Mouse (Mus musculus) layer of hippocampus, adult 2 months (tissue): ENCODE results near the gene Sfi1. TPM values are rescaled to one million over a fixed set of nuclear protein-coding genes. Genes with fewer than 3 reads are reported as not detected.
"Not testable (repeated sequence)": the region's sequence is repeated elsewhere in the genome, so short reads cannot be mapped to it uniquely, and the experiment has no call there.

Experiments used
- DNase-seq, 2 experiments: peaks; one replicate each; pipeline ENCODE4 v3.0.0; 2022; ENCODE audit warnings: low spot score in 2 of 2
- H3K27ac ChIP-seq: fragments of 200-600 bp; 2 replicates; pipeline ENCODE4 v1.8.1; 2022
- H3K4me3 ChIP-seq: fragments of 200-600 bp; 2 replicates; pipeline ENCODE4 v1.8.1; 2022; ENCODE audit warnings: mild to moderate bottlenecking
- CTCF ChIP-seq: fragments of 200-600 bp; conservative IDR thresholded peaks from 2 replicates; pipeline ENCODE4 v1.8.1; 2022; ENCODE audit warnings: antibody characterized with exemption, mild to moderate bottlenecking, moderate library complexity
- total RNA-seq, 2 experiments: library from RNA; stranded (reverse); gene quantifications; 2 replicates each; pipeline ENCODE4 v1.2.3; 2021

The Sfi1 gene
- total RNA-seq, 2 experiments from 2014 or later, result 74.8 to 78.6 TPM

DNA sequence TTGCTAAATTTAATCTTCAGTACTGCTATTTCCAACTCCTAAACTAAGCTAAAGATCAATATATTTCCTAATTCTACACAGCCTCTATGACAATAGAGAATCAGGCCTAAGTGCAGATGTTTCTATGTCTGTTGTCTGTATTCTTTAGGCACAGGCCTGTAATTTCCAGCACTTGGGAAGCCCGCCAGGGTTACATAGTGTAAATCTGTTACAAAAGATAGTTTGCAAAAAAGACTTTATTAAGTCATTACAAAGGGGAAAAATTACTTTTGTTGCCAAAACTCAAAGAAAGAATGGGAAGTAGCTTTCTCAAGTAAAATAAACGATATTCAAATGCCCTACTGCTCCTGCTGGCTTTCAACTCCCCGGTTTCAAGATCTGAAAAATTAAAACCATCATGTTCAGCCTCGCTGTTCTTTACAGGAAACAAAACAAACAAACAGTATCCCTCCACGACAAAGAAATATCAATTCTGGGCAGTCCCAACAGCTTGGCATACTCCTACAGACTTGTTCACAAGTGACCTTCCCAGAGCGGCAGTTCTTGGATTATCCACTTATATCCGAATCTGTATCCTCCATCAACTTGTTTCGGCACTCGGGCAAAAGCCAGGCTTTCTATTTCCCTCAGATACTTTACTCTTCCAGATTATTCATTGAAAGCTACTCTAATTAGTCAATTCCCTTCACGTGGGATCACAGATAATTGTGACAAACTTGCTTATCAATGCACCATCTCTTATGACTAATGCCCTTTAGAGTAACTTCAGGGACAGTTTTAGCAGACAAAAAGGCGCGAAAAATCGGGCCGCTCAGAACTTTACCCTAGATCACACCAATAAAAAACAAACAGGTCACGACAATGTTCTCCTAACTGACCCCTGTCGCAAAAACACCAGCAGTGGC is 8.3 kb upstream of the Sfi1 start:
- no peak for TF ChIP-seq CTCF

DNA sequence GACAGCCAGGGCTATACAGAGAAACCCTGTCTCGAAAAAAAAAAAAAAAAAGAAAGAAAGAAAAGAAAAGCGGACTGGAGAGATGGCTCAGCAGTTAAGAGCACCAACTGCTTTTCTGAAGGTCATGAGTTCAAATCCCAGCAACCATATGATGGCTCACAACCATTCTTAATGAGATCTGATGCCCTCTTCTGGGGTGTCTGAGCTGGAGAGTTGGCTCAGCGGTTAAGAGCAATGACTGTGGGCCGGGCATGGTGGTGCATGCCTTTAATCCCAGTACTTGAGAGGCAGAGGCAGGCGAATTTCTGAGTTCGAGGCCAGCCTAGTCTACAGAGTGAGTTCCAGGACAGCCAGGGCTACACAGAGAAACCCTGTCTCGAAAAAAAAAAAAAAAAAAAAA is 7.4 kb upstream of the Sfi1 start:
- not testable (repeated sequence) for H3K4me3 ChIP-seq, H3K27ac ChIP-seq, DNase-seq

More for the DNA sequence above, 8.3 kb upstream of the Sfi1 start:
- H3K4me3 ChIP-seq, result peak overlapping the region; percentile 33
- no peak for DNase-seq
- peak overlapping the region; percentile 83; the same call in 1 of the 2 replicates for H3K27ac ChIP-seq

DNA sequence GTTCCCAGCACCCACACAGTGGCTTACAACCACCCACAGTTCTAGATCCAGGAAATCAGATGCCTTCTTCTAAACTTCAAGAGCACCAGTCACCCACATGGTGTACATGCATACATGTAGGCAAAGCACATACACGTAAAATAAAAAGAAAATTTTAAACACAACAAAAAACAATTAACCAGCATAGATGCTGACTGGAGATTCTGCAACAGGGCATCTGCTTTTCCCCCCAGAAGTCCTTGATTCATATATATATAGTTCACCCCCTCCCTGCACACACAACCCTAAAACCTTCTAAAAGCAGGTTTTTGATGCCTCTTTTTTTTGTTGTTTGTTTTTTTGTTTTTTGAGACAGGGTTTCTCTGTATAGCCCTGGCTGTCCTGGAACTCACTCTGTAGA is 10.6 kb downstream of the Sfi1 start:
- H3K4me3 ChIP-seq, result not testable (repeated sequence)

DNA sequence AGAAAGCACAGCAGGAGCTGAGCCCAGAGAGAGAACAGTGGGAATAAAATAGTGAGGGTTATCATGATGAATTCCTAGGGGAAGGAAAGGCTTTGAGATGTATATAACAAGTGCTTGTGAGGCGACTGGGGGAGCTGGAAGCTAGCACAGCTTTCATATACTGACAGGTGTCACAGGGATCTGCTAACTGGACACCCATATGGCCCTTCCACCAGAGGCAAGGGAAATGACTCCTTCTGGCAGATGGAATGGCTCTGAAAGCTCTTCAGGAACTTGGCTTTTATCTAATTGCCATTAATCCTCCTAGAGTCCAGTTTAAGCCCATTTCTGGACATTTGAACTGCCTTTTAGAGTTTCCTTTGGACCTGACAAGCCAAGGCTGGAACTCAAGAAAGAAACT is 11.3 kb downstream of the Sfi1 start:
- H3K4me3 ChIP-seq, H3K27ac ChIP-seq: not testable (repeated sequence)

More for the DNA sequence above, 10.6 kb downstream of the Sfi1 start:
- not testable (repeated sequence) for H3K27ac ChIP-seq, DNase-seq

DNA sequence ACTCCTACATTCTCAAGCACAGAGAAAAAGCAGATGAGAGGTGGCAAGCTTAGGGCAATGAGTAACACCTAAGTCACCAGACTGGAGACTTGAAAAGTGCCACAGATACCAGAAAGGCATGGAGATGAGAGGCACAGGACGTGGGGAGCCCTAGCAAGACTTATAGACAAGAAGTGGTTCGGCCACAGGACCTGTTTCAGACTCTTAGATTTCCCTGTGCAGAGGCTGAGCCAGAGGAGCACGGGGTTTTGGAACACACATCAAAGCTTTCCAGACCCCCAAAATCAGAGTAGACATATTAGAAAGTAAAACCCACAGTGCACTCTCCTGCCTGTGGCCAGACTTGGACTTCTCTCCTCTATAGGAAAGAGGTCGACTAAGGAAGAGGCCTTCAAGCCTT is 12.0 kb downstream of the Sfi1 start:
- not testable (repeated sequence) for H3K27ac ChIP-seq, H3K4me3 ChIP-seq
- DNase-seq, result peak; percentile 60 to 67

More for the DNA sequence above, 11.3 kb downstream of the Sfi1 start:
- not testable (repeated sequence) for DNase-seq

DNA sequence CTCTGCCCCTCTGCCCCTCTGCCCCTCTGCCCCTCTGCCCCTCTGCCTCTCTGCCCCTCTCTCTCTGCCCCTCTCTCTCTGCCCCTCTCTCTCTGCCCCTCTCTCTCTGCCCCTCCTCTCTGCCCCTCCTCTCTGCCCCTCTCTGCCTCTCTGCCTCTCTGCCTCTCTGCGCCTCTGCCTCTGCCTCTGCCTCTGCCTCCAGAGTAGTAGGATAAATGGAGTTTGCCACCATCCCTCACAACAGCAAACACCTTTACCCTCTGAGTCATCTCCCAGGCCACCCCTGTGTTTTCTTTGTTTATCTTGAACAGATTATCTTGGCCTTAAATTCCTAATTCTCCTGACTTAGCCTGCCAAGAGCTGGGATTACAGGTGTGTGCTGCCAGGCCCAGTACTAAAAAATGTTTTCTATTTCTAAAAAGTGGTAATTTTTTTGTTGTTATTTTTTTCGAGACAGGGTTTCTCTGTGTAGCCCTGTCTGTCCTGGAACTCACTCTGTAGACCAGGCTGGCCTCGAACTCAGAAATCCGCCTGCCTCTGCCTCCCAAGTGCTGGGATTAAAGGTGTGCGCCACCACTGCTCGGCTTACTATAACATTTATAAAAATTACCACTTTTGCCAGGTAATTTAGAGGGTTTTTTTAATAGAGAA is 12.6 kb downstream of the Sfi1 start:
- not testable (repeated sequence) for H3K27ac ChIP-seq, DNase-seq, H3K4me3 ChIP-seq

DNA sequence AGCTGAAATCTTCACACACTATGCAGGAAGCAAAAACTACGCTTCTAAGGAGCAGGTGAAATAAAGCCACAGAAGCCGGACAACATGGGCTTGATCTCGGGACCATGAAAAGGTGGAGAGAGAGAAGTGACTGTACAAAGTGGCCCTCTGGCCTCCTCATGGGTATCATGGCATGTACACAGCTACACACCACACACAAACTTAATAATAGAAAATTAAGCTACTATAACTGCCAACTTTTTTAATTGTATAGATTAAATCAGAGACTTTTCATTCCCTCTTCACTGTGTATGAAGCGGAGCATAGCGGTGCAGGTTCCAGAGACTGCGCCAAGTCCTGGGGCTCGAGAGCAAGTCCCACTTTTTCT is 13.6 kb downstream of the Sfi1 start:
- H3K4me3 ChIP-seq, DNase-seq, H3K27ac ChIP-seq: not testable (repeated sequence)

DNA sequence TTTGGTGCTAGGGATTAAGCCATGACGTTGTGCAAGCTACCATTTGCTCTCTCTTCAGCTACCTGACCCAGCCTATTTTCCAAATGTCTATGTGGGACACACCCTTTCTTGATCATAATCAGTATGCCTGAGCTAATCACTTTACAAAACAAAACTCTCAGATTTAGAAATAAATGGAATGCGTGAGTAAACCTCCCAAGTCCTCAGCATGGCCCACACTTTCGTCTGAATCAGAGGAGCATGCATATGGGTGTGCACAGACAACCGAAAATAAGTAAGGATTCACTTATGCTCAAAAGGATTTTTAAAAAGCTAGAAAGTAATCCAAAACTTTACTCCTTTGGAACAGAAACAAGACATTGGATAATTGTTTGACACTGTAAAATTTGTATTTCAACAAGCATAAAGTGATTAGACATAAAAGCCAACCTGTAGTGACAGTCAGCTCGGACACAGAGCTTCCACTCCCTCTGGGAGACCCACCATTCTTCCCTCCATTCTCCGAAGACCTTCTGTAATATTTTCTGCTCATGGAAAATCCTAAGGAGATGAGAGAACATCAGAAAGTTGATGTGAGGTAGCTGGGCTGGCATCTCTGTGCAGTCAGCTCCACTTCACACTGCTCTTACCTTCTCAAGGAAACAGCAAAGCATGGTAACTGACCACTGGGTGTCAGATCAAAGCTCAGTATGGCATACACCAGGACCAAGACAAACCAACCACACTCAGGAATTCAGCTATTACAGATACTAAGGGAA is 14.1 kb downstream of the Sfi1 start:
- not testable (repeated sequence) for H3K27ac ChIP-seq, DNase-seq, H3K4me3 ChIP-seq

DNA sequence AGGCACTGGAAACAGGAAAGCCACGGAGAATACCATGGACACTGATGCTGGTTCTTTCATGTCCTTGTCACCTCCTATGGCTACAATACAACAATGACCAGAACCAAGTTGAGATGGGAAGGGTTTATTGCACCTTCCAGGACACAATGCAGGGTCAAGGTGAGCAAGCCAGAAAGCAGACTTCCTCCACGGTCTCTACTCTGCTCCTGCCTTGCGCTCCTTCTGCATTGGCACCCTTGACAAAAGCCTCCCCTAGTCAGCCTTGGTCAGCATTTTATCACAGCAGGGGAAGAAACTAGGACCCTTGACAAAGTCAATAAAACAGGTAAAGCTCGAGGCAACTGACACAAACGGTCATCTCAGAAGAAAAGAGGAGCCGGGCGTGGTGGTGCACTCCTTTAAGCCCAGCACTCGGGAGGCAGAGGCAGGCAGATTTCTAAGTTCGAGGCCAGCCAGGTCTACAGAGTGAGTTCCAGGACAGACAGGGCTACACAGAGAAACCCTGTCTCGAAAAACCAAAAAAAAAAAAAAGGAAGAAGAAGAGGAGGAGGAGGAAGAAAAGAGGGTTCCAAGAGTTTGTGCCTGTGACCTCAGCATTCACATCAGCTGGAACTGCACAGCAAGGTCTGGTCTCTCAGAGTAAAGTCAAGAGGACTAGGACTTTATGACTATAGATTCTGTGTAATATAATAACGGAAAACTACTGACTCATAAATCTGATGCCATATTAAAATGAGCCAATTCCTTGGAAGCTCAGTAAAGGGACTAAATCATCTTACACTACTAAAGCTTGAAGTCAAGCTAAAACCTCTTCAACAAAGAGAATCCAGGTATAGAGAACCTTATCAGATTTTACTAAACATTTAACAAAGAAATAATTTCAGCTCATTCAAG is 19.6 kb downstream of the Sfi1 start:
- not testable (repeated sequence) for H3K27ac ChIP-seq, H3K4me3 ChIP-seq
- peak in 1 of 2 experiments; percentile 46 for DNase-seq

DNA sequence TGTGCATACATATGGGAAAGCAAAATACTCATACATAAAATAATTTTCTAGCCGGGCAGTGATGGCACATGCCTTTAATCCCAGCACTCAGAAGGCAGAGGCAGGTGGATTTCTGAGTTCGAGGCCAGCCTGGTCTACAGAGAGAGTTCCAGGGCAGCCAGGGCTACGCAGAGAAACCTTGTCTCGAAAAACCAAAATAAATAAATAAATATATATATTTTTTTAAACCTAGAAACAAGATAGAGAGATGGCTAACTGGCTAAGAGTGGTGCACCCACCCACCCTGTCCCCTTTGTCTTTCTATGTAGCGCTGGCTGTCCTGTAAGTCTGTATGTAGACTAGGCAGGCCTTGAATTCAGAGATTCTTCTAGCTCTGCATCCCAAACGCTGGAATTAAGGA is 20.7 kb downstream of the Sfi1 start:
- H3K27ac ChIP-seq, DNase-seq, H3K4me3 ChIP-seq: not testable (repeated sequence)

DNA sequence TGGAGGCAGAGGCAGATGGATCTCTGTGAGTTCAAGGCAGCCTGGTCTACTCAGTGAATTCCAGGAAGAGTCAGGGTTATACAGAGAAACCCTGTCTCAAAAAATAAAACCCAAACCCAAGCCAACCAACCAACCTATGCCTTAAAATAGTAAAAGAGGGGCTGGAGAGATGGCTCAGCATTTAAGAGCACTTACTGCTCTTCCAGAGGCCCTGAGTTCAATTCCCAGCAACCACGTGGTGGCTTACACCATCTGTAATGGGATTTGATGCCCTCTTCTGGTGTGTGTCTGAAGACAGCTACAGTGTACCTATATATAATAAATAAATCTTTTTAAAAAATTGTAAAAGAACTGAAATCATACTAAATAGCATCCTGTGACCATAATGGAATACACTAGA is 21.3 kb downstream of the Sfi1 start:
- DNase-seq, H3K4me3 ChIP-seq, H3K27ac ChIP-seq: not testable (repeated sequence)

DNA sequence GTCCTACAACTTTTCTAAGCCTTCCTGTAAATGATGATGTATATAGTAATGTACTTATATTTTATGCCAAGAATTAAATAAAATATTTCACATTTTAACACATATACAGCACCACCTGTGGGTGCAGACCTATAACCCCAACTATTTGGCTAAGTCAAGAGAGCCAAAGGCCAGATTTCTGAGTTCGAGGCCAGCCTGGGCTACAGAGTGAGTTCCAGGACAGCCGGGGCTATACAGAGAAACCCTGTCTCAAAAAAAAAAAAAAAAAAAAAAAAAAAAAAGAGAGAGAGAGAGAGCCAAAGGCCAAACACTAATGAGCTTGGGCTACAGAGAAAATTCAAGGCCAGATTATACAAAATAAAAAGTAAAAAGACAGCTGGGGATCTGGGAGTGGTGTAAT is 24.2 kb downstream of the Sfi1 start:
- H3K27ac ChIP-seq, H3K4me3 ChIP-seq, DNase-seq: not testable (repeated sequence)

DNA sequence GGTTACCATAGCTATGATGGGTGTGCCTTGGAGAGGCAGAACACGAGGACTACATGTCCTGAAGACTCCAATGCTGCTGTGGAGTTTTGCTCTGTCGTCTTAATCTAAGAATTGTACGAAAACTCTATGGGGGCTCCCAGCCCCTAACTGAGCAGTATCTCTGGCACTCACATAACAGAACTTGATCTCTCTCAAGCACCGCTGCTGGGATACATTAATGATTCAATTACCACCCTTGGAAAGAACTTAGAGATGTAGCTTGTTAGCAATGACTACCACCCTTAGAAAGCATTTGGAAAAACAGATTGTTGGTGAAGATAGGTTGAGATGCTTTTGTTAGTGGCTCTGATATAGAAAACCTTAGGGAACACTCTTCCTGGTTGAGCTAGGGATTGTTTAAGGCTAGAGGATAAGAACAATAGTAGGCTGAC is 25.7 kb downstream of the Sfi1 start:
- H3K4me3 ChIP-seq, H3K27ac ChIP-seq: not testable (repeated sequence)
- peak in 1 of 2 experiments; percentile 49 for DNase-seq

DNA sequence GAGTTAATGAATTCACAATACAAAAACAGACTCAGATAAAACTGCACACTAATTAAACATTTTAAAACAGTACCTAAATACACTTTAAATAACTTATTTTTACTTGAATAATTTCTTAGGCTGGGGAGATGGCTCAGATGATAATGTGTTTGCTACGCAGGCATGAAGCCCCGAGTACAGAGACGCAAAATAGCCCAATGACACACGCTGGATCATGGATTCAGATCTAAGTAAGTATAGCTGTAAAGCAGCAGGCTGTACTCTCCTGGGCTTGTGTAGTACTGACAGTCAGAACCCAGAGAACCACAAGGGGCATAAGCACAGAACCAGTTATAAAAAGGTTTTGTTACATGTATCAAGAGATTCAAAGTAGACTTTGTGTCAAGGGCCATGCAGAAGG is 26.1 kb downstream of the Sfi1 start:
- not testable (repeated sequence) for DNase-seq, H3K27ac ChIP-seq, H3K4me3 ChIP-seq

DNA sequence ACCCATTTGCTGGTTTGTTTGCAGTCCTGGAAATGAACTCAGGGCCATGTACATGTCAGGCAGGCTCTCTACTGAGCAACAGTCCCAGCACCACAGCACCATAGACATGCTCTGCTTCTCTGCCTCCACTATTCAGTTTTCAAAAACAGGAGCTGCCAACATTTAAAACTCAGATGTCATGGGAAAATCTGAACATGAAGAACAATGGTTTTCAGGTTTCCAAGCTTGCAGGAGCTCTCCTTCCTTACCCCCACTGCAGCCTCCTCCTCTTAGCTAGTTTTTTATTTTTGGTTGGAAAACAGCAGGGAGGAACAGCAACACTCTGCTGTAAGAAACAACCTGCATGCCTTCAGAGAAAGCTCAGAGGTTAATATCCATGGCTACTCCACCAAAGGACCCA is 26.9 kb downstream of the Sfi1 start:
- DNase-seq, H3K4me3 ChIP-seq, H3K27ac ChIP-seq: not testable (repeated sequence)

DNA sequence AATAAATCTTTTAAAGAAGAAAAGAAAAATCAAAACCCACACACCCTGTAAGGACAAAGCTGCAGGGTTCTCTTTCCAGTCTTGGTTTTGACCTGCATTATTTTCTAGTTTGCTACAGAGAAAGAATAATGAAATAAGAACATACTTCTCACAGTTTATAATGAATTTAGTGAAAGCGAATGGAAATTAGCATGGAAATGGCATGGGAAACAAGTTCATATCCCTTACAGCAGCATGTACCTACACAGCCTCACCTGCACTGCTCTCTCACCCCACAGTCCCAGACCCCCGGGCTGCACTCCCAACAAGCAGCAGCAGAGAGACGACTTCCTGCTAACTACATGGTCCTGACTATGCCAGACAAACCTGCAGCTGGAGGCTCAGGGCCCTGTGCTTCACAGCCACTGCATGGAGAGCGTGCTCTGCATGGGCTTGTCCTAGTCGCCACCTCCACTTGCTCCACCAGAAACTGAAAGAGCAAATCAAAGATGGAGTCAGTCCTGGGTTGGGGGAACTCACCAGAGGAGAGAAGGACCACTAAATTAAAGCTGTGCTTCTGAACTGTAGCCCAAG is 28.0 kb downstream of the Sfi1 start:
- not testable (repeated sequence) for H3K4me3 ChIP-seq, H3K27ac ChIP-seq, DNase-seq

DNA sequence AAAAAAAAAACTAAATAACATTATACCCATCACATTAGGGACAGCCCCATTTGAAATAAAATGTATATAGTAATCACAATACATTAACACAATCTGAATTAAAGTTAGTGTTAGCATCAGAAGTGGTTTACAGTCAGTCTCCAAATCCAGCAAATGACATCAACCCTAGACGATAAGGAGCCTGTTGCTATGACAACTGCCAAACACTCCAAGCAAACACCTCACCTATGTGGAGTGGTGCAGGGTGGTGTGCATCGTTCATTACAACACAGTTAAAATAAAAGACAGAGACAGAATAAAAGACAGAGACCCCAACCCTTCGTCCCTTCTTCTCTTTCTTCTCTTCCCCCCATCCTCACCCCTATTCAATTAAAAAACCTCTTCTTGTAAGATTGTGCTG is 29.6 kb downstream of the Sfi1 start:
- not testable (repeated sequence) for H3K4me3 ChIP-seq, H3K27ac ChIP-seq, DNase-seq
